Mouse (Mus musculus): Measurements from ENCODE around the gene Mtrf1l. TPM values are rescaled to one million over a fixed set of nuclear protein-coding genes. Genes with fewer than 3 reads are reported as not detected.
A peak's percentile ranks its signal among the peaks of the same experiment; 100 is the strongest.

Gene Mtrf1l
- total and polyA plus RNA-seq, 2 experiments from 2014 or later, result 6.6 to 13.4 TPM

- Histone ChIP-seq H3K9me3 (ENCODE audit: low read length) (no peaks in the 10 kb centered on the region), H3K36me3 (ENCODE audit: insufficient read depth) (peaks cover 45% of the 10 kb centered on the region), H3K9ac (no peak overlapping the region), H3K4me2 (ENCODE audit: low read depth) (no peak overlapping the region), H3K27me3 (ENCODE audit: insufficient read depth, low read length) (no peaks in the 10 kb centered on the region), H3K27ac (ENCODE audit: low read depth, low read length) (no peak overlapping the region), H3K4me1 (ENCODE audit: insufficient read depth) (peaks cover 8% of the 10 kb centered on the region), H3K4me3 (ENCODE audit: low read depth, low read length) (no peak overlapping the region)
- ATAC-seq (no peak), DNase-seq (no peak)
- no peak for TF ChIP-seq CTCF (IDR thresholded peaks at IDR 0.05; ENCODE audit: low read depth)
- WGBS, result 90% methylated on average over 3 of the region's 3 CpGs
Observed at GRCm38 (mm10) chr10:5818772-5819171, 4.9 kb downstream of the Mtrf1l start.

GRCm38 (mm10) chr10:5815968-5816367, 7.7 kb downstream of the Mtrf1l start:
- Histone ChIP-seq H3K4me3 (ENCODE audit: low read depth, low read length) (no peak overlapping the region), H3K9me3 (ENCODE audit: low read length) (no peaks in the 10 kb centered on the region), H3K9ac (no peak overlapping the region), H3K36me3 (ENCODE audit: insufficient read depth) (peaks cover 67% of the 10 kb centered on the region), H3K27me3 (ENCODE audit: insufficient read depth, low read length) (no peaks in the 10 kb centered on the region), H3K4me1 (ENCODE audit: insufficient read depth) (no peaks in the 10 kb centered on the region), H3K27ac (ENCODE audit: low read depth, low read length) (no peak overlapping the region), H3K4me2 (ENCODE audit: low read depth) (no peak overlapping the region)
- TF ChIP-seq CTCF (IDR thresholded peaks at IDR 0.05; ENCODE audit: low read depth), result no peak
- 99% methylated on average over 2 of the region's 2 CpGs for WGBS
- DNase-seq (no peak), ATAC-seq (no peak)

GRCm38 (mm10) chr10:5813724-5814123, 10.0 kb downstream of the Mtrf1l start:
- 91% methylated on average over 11 of the region's 11 CpGs for WGBS
- Histone ChIP-seq H3K9ac (no peak overlapping the region), H3K27me3 (ENCODE audit: insufficient read depth, low read length) (no peaks in the 10 kb centered on the region), H3K36me3 (ENCODE audit: insufficient read depth) (peaks cover 53% of the 10 kb centered on the region), H3K4me1 (ENCODE audit: insufficient read depth) (no peaks in the 10 kb centered on the region), H3K4me3 (ENCODE audit: low read depth, low read length) (no peak overlapping the region), H3K27ac (ENCODE audit: low read depth, low read length) (no peak overlapping the region), H3K9me3 (ENCODE audit: low read length) (no peaks in the 10 kb centered on the region), H3K4me2 (ENCODE audit: low read depth) (no peak overlapping the region)
- no peak for DNase-seq
- ATAC-seq, result no peak
- no peak for TF ChIP-seq CTCF (IDR thresholded peaks at IDR 0.05; ENCODE audit: low read depth)

- no peak for ATAC-seq
- no peak for DNase-seq
- Histone ChIP-seq H3K4me2 (ENCODE audit: low read depth) (no peak overlapping the region), H3K9ac (no peak overlapping the region), H3K27me3 (ENCODE audit: insufficient read depth, low read length) (no peaks in the 10 kb centered on the region), H3K4me3 (ENCODE audit: low read depth, low read length) (no peak overlapping the region), H3K27ac (ENCODE audit: low read depth, low read length) (no peak overlapping the region), H3K4me1 (ENCODE audit: insufficient read depth) (peaks cover 5% of the 10 kb centered on the region; the same call in 1 of the 2 replicates), H3K9me3 (ENCODE audit: low read length) (no peaks in the 10 kb centered on the region), H3K36me3 (ENCODE audit: insufficient read depth) (peaks cover 12% of the 10 kb centered on the region; the same call in 1 of the 2 replicates)
- 91% methylated on average over 2 of the region's 2 CpGs for WGBS
- TF ChIP-seq CTCF (IDR thresholded peaks at IDR 0.05; ENCODE audit: low read depth), result no peak
Observed at GRCm38 (mm10) chr10:5807683-5808082, 16.0 kb downstream of the Mtrf1l start.

- no peak for TF ChIP-seq CTCF (IDR thresholded peaks at IDR 0.05; ENCODE audit: low read depth)
- H3K4me3 ChIP-seq (ENCODE audit: low read depth, low read length), result no peak overlapping the region
- ATAC-seq, result no peak
Observed at GRCm38 (mm10) chr10:5806996-5807395, 16.7 kb downstream of the Mtrf1l start.

GRCm38 (mm10) chr10:5806416-5806815, 17.3 kb downstream of the Mtrf1l start:
- 7% methylated on average over 8 of the region's 8 CpGs for WGBS
- Histone ChIP-seq H3K4me3 (ENCODE audit: low read depth, low read length) (peak overlapping the region; percentile 68), H3K4me2 (ENCODE audit: low read depth) (peak overlapping the region; percentile 98), H3K4me1 (ENCODE audit: insufficient read depth) (peaks cover 5% of the 10 kb centered on the region; the same call in 1 of the 2 replicates), H3K9me3 (ENCODE audit: low read length) (no peaks in the 10 kb centered on the region), H3K27me3 (ENCODE audit: insufficient read depth, low read length) (no peaks in the 10 kb centered on the region), H3K27ac (ENCODE audit: low read depth, low read length) (peak overlapping the region; percentile 86), H3K9ac (peak overlapping the region; percentile 46), H3K36me3 (ENCODE audit: insufficient read depth) (peaks cover 4% of the 10 kb centered on the region)
- no peak for ATAC-seq
- no peak for TF ChIP-seq CTCF (IDR thresholded peaks at IDR 0.05; ENCODE audit: low read depth)
- DNase-seq, result peak; percentile 42

More at GRCm38 (mm10) chr10:5806996-5807395, 16.7 kb downstream of the Mtrf1l start:
- no peak overlapping the region for H3K9ac ChIP-seq
- no peaks in the 10 kb centered on the region for H3K9me3 ChIP-seq (ENCODE audit: low read length)
- WGBS, result 73% methylated on average over 4 of the region's 4 CpGs
- peaks cover 5% of the 10 kb centered on the region; the same call in 1 of the 2 replicates for H3K4me1 ChIP-seq (ENCODE audit: insufficient read depth)
- no peak for DNase-seq
- H3K27me3 ChIP-seq (ENCODE audit: insufficient read depth, low read length), result no peaks in the 10 kb centered on the region
- no peak overlapping the region for H3K27ac ChIP-seq (ENCODE audit: low read depth, low read length)
- peaks cover 6% of the 10 kb centered on the region; the same call in 1 of the 2 replicates for H3K36me3 ChIP-seq (ENCODE audit: insufficient read depth)
- H3K4me2 ChIP-seq (ENCODE audit: low read depth), result no peak overlapping the region

GRCm38 (mm10) chr10:5805731-5806307, 17.9 kb downstream of the Mtrf1l start:
- H3K27ac ChIP-seq (ENCODE audit: low read depth, low read length), result peak overlapping the region; percentile 86
- ATAC-seq, result peak; percentile 95
- H3K27me3 ChIP-seq (ENCODE audit: insufficient read depth, low read length), result no peaks in the 10 kb centered on the region
- H3K9ac ChIP-seq, result peak overlapping the region; percentile 46
- no peaks in the 10 kb centered on the region for H3K9me3 ChIP-seq (ENCODE audit: low read length)
- TF ChIP-seq CTCF (IDR thresholded peaks at IDR 0.05; ENCODE audit: low read depth), result no peak; the same call in 1 of the 2 replicates
- H3K4me2 ChIP-seq (ENCODE audit: low read depth), result peak overlapping the region; percentile 98
- peak overlapping the region; percentile 68 for H3K4me3 ChIP-seq (ENCODE audit: low read depth, low read length)
- peak; percentile 99 for DNase-seq
- H3K36me3 ChIP-seq (ENCODE audit: insufficient read depth), result peaks cover 4% of the 10 kb centered on the region; the same call in 1 of the 2 replicates
- WGBS, result 1% methylated on average over 42 of the region's 43 CpGs
- H3K4me1 ChIP-seq (ENCODE audit: insufficient read depth), result peaks cover 5% of the 10 kb centered on the region; the same call in 1 of the 2 replicates
